Mouse (Mus musculus) adrenal gland, postnatal 25 days (tissue): ENCODE data around the gene Gm13275. TPM values are rescaled to one million over a fixed set of nuclear protein-coding genes. Genes with fewer than 3 reads are reported as not detected.
"Not testable (repeated sequence)": the region's sequence is repeated elsewhere in the genome, so short reads cannot be mapped to it uniquely, and the experiment has no call there.

Experiments
- DNase-seq: peaks from one replicate; pipeline ENCODE4 v3.0.0; 2021; ENCODE audit warnings: mixed read lengths
- long read RNA-seq: library from polyadenylated mRNA; stranded (forward); transcript quantifications from one replicate; pipeline ENCODE4 v2.0.0, GENCODE M21; 2021
- total RNA-seq: library from RNA; stranded (reverse); gene quantifications from 2 replicates; pipeline ENCODE4 v1.2.3, GENCODE M21; 2021

Gene Gm13275
- not detected in 2 replicates for total RNA-seq
- long read RNA-seq: 0 reads

DNA sequence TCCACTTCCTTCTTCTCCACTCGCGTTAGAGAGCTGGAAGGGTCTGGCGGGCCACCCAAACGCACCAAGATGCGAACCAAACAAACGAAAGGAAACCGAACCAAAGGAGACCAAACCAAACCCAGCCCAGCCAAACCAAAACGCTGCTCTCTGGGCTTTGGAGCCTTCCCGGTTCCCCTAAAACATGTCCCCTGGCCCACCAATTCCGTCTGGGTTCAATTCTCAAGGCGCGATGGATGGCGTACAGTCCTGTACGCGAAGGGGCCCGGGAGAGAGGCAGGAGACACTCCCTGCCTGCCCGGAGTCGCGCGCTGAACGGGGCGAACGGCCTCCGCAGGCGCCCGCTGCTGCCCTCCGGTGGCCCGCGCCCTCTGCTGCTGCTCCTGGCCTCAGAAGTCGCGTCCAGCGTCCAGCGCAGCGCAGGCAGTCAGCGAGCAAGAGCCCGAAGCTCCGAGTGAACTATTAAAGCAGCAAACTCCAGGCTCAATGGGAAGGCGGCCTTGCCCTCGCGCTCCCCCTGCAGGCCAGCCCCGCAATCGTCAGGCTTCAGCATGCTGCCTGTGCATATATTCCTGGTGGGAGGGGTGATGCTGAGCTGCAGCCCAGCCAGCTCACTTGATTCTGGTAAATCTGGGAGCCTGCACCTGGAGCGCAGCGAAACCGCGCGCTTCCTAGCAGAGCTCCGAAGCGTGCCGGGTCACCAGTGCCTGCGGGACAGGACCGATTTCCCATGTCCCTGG lies at the start of gene Gm13275:
Gm13275 (plus strand) TSS at position 552 of the 740 bp plus-strand sequence.
- peak; percentile 17 for DNase-seq

DNA sequence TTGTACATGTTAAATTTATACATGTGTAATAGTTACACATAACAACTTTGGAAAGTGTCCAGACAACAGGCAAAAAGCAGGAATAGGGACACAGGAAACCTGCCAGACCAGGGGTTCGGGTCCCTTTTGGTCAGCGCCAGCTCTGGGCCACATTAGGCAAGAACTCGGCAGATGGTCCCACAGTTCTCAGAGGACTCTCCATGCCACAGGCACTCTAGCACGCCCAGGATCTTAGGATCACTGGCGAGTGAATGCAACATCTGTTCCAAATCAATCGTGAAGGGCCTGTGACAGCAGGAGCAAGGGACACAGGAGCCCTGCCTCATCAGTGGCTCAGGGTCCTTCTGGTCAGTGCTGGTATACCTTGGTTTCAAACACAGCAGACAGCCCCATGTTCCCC lies 44.4 kb upstream of the Gm13275 start:
- no peak for DNase-seq

DNA sequence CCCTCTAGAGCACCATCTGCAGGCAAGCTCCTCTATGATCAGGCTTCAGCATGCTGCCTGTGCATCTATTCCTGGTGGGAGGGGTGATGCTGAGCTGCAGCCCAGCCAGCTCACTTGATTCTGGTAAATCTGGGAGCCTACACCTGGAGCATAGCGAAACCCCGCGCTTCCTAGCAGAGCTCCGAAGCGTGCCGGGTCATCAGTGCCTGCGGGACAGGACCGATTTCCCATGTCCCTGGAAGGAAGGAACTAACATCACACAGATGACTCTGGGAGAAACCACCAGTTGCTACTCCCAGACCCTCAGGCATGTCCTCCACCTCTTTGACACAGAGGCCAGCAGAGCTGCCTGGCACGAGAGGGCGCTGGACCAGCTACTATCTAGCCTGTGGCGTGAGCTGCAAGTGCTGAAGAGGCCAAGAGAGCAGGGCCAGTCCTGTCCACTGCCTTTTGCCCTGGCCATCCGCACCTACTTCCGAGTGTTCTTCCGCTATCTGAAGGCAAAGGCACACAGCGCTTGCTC lies 39.4 kb upstream of the Gm13275 start, which contains the start of gene Gm13271:
Gm13271 (plus strand) TSS at position 51 of the 523 bp plus-strand sequence.
- DNase-seq: peak; percentile 27

DNA sequence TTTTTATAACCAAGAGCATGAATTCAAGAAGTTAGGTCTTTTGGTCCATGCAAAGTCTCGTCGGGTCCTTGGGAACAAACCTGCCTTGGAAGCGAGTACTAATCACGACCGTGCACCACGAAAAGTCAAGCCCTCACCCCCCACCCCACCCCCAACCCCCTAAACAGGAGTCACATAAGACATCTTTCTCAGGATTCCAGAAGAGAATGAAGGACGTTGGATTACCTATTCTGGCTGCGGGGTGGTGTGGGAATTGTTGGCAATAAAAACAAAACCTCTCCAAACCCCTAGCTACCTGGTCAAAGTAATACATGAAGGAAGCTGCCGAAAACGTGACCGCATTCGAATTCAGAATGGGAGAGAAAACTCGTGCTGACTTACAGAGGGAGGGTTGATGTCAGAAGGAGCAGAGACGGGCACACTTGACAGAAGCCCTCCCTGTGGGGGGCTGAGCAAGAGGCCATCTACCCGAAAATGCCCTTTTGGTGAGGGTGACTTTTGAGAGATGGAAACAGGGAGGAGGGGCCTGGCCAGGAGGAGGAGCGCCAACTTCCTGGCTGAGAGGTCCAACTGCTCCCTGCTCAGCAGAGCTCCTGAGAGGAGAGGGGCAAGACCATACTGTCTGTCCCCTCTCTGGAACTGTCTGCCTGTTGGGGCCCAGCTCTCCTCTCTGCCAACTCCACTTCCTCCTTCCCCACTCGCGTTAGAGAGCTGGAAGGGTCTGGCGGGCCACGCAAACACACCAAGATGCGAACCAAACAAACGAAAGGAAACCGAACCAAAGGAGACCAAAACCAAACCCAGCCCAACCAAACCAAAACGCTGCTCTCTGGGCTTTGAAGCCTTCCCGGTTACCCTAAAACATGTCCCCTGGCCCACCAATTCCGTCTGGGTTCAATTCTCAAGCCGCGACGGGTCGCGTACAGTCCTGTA lies 37.4 kb upstream of the Gm13275 start:
- DNase-seq: not testable (repeated sequence)

DNA sequence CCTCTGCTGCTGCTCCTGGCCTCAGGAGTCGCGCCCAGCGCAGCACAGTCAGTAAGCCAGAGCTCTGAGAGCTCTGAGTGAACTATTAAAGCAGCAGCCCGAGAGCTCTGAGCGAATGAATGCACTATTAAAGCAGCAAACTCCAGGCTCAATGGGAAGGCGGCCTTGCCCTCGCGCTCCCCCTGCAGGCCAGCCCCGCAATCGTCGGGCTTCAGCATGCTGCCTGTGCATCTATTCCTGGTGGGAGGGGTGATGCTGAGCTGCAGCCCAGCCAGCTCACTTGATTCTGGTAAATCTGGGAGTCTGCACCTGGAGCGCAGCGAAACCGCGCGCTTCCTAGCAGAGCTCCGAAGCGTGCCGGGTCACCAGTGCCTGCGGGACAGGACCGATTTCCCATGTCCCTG lies 36.7 kb upstream of the Gm13275 start:
- DNase-seq: peak; percentile 77

DNA sequence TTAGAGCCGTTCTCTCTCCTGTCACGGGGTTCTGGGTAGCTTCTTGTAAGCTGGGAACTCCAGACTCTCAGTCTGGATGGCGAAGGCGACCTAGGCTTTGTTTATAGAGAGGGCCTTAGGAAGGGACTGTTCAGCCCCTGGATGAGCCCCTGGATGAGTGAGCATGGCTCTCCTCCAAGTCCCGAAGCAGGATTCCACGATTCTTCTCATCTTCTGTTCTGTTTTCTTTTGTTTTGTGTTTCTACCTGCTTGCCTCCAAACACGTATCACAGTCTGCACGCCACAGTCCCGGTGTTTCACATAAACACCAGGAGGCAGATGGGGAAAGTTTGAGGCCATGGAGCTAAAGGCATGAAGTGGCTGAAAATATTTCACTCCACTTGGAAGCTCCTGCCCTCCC lies 35.5 kb upstream of the Gm13275 start:
- not testable (repeated sequence) for DNase-seq

DNA sequence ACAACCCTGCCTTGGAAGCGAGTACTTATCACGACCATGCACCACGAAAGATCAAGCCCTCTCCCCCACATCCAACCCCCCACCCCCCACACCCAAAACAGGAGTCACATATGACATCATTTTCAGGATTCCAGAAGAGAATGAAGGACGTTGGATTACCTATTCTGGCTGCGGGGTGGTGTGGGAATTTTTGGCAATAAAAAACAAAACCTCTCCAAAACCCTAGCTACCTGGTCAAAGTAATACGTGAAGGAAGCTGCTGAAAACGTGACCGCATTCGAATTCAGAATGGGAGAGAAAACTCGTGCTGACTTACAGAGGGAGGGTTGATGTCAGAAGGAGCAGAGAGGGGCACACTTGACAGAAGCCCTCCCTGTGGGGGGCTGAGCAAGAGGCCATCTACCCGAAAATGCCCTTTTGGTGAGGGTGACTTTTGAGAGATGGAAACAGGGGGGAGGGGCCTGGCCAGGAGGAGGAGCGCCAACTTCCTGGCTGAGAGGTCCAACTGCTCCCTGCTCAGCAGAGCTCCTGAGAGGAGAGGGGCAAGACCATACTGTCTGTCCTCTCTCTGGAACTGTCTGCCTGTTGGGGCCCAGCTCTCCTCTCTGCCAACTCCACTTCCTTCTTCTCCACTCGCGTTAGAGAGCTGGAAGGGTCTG lies 34.5 kb upstream of the Gm13275 start, which contains the start of gene Gm13283:
Gm13283 (plus strand) TSS at position 510 of the 659 bp plus-strand sequence.
- not testable (repeated sequence) for DNase-seq

DNA sequence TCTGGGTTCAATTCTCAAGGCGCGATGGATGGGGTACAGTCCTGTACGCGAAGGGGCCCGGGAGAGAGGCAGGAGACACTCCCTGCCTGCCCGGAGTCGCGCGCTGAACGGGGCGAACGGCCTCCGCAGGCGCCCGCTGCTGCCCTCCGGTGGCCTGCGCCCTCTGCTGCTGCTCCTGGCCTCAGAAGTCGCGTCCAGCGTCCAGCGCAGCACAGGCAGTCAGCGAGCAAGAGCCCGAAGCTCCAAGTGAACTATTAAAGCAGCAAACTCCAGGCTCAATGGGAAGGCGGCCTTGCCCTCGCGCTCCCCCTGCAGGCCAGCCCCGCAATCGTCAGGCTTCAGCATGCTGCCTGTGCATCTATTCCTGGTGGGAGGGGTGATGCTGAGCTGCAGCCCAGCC lies 33.9 kb upstream of the Gm13275 start:
- peak; percentile 75 for DNase-seq

DNA sequence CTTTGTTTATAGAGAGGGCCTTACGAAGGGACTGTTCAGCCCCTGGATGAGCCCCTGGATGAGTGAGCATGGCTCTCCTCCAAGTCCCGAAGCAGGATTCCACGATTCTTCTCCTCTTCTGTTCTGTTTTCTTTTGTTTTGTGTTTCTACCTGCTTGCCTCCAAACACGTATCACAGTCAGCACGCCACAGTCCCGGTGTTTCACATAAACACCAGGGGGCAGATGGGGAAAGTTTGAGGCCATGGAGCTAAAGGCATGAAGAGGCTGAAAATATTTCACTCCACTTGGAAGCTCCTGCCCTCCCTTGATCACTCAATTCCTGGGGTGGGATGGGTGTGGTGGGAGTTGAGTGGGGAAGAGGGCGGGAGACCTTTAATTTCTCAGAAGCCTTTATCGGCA lies 32.5 kb upstream of the Gm13275 start:
- peak; percentile 31 for DNase-seq

DNA sequence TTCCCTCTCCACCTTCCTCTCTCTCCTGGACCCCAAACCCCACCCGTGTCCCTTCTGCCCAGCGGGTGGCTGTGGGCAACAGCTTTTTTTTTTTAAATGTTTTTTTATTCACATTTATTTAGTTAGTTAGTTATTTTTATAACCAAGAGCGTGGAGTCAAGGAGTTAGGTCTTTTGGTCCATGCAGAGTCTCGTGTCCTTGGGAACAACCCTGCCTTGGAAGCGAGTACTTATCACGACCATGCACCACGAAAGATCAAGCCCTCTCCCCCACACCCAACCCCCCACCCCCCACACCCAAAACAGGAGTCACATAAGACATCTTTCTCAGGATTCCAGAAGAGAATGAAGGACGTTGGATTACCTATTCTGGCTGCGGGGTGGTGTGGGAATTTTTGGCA lies 31.9 kb upstream of the Gm13275 start:
- not testable (repeated sequence) for DNase-seq

DNA sequence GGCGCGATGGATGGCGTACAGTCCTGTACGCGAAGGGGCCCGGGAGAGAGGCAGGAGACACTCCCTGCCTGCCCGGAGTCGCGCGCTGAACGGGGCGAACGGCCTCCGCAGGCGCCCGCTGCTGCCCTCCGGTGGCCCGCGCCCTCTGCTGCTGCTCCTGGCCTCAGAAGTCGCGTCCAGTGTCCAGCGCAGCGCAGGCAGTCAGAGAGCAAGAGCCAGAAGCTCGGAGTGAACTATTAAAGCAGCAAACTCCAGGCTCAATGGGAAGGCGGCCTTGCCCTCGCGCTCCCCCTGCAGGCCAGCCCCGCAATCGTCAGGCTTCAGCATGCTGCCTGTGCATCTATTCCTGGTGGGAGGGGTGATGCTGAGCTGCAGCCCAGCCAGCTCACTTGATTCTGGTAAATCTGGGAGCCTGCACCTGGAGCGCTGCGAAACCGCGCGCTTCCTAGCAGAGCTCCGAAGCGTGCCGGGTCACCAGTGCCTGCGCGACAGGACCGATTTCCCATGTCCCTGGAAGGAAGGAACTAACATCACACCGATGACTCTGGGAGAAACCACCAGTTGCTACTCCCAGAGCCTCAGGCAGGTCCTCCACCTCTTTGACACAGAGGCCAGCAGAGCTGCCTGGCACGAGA lies 30.8 kb upstream of the Gm13275 start:
- DNase-seq: peak; percentile 50

DNA sequence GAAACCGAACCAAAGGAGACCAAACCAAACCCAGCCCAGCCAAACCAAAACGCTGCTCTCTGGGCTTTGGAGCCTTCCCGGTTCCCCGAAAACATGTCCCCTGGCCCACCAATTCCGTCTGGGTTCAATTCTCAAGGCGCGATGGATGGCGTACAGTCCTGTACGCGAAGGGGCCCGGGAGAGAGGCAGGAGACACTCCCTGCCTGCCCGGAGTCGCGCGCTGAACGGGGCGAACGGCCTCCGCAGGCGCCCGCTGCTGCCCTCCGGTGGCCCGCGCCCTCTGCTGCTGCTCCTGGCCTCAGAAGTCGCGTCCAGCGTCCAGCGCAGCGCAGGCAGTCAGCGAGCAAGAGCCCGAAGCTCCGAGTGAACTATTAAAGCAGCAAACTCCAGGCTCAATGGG lies 20.8 kb upstream of the Gm13275 start, which contains the start of gene Gm13290:
Gm13290 (plus strand) TSS at position 301 of the 400 bp plus-strand sequence.
- not testable (repeated sequence) for DNase-seq

DNA sequence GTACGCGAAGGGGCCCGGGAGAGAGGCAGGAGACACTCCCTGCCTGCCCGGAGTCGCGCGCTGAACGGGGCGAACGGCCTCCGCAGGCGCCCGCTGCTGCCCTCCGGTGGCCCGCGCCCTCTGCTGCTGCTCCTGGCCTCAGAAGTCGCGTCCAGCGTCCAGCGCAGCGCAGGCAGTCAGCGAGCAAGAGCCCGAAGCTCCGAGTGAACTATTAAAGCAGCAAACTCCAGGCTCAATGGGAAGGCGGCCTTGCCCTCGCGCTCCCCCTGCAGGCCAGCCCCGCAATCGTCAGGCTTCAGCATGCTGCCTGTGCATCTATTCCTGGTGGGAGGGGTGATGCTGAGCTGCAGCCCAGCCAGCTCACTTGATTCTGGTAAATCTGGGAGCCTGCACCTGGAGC lies 17.7 kb upstream of the Gm13275 start, which contains the start of gene Gm13289:
Gm13289 (plus strand) TSS at position 301 of the 400 bp plus-strand sequence.
- not testable (repeated sequence) for DNase-seq

DNA sequence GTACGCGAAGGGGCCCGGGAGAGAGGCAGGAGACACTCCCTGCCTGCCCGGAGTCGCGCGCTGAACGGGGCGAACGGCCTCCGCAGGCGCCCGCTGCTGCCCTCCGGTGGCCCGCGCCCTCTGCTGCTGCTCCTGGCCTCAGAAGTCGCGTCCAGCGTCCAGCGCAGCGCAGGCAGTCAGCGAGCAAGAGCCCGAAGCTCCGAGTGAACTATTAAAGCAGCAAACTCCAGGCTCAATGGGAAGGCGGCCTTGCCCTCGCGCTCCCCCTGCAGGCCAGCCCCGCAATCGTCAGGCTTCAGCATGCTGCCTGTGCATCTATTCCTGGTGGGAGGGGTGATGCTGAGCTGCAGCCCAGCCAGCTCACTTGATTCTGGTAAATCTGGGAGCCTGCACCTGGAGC lies 14.7 kb upstream of the Gm13275 start, which contains the start of gene Gm13272:
Gm13272 (plus strand) TSS at position 301 of the 400 bp plus-strand sequence.
- DNase-seq: not testable (repeated sequence)

DNA sequence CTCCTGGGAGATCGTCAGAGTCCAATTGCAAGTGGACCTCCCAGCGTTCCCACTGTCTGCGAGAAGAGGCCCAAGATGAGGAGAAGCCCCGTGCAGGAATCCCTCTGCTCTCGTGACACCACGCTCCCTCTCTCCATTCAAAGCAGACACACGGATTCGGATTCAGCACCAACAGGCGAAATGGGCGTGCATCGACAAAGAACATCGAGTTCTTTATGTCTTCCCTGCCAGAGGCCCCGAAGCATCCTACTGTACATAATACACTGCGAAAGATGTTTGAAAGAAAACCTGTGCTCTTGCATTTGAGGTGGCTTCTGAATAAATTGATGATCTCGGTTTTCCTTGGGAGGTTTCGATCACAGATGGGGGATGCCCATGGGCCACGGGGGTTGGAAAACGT lies 14.0 kb upstream of the Gm13275 start:
- DNase-seq: not testable (repeated sequence)

DNA sequence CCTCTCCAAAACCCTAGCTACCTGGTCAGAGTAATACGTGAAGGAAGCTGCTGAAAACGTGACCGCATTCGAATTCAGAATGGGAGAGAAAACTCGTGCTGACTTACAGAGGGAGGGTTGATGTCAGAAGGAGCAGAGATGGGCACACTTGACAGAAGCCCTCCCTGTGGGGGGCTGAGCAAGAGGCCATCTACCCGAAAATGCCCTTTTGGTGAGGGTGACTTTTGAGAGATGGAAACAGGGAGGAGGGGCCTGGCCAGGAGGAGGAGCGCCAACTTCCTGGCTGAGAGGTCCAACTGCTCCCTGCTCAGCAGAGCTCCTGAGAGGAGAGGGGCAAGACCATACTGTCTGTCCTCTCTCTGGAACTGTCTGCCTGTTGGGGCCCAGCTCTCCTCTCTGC lies 12.5 kb upstream of the Gm13275 start, which contains the start of gene Ifnz:
Ifnz (plus strand) TSS at position 301 of the 400 bp plus-strand sequence.
- DNase-seq: not testable (repeated sequence)

DNA sequence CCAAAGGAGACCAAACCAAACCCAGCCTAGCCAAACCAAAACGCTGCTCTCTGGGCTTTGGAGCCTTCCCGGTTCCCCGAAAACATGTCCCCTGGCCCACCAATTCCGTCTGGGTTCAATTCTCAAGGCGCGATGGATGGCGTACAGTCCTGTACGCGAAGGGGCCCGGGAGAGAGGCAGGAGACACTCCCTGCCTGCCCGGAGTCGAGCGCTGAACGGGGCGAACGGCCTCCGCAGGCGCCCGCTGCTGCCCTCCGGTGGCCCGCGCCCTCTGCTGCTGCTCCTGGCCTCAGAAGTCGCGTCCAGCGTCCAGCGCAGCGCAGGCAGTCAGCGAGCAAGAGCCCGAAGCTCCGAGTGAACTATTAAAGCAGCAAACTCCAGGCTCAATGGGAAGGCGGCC lies 12.0 kb upstream of the Gm13275 start:
- DNase-seq: peak; percentile 22

DNA sequence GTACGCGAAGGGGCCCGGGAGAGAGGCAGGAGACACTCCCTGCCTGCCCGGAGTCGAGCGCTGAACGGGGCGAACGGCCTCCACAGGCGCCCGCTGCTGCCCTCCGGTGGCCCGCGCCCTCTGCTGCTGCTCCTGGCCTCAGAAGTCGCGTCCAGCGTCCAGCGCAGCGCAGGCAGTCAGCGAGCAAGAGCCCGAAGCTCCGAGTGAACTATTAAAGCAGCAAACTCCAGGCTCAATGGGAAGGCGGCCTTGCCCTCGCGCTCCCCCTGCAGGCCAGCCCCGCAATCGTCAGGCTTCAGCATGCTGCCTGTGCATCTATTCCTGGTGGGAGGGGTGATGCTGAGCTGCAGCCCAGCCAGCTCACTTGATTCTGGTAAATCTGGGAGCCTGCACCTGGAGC lies 8.9 kb upstream of the Gm13275 start, which contains the start of gene Gm13276:
Gm13276 (plus strand) TSS at position 301 of the 400 bp plus-strand sequence.
- DNase-seq: not testable (repeated sequence)

DNA sequence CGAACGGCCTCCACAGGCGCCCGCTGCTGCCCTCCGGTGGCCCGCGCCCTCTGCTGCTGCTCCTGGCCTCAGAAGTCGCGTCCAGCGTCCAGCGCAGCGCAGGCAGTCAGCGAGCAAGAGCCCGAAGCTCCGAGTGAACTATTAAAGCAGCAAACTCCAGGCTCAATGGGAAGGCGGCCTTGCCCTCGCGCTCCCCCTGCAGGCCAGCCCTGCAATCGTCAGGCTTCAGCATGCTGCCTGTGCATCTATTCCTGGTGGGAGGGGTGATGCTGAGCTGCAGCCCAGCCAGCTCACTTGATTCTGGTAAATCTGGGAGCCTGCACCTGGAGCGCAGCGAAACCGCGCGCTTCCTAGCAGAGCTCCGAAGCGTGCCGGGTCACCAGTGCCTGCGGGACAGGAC lies 5.9 kb upstream of the Gm13275 start, which contains the start of gene Gm13277:
Gm13277 (plus strand) TSS at position 231 of the 400 bp plus-strand sequence.
- peak; percentile 60 for DNase-seq

DNA sequence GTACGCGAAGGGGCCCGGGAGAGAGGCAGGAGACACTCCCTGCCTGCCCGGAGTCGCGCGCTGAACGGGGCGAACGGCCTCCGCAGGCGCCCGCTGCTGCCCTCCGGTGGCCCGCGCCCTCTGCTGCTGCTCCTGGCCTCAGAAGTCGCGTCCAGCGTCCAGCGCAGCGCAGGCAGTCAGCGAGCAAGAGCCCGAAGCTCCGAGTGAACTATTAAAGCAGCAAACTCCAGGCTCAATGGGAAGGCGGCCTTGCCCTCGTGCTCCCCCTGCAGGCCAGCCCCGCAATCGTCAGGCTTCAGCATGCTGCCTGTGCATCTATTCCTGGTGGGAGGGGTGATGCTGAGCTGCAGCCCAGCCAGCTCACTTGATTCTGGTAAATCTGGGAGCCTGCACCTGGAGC lies 3.0 kb upstream of the Gm13275 start, which contains the start of gene Gm13278:
Gm13278 (plus strand) TSS at position 301 of the 400 bp plus-strand sequence.
- not testable (repeated sequence) for DNase-seq

DNA sequence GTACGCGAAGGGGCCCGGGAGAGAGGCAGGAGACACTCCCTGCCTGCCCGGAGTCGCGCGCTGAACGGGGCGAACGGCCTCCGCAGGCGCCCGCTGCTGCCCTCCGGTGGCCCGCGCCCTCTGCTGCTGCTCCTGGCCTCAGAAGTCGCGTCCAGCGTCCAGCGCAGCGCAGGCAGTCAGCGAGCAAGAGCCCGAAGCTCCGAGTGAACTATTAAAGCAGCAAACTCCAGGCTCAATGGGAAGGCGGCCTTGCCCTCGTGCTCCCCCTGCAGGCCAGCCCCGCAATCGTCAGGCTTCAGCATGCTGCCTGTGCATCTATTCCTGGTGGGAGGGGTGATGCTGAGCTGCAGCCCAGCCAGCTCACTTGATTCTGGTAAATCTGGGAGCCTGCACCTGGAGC lies 2.8 kb downstream of the Gm13275 start, which contains the start of gene Gm13279:
Gm13279 (plus strand) TSS at position 301 of the 400 bp plus-strand sequence.
- not testable (repeated sequence) for DNase-seq
